Mouse (Mus musculus) kidney, adult 2 months (tissue): Measurements from ENCODE around the gene Pank2.

Experiments used
- CTCF ChIP-seq: fragments of 200-500 bp; conservative IDR thresholded peaks from 2 replicates; pipeline ENCODE4 v1.5.1; 2011; ENCODE audit warnings: low read depth, mild to moderate bottlenecking, control low read depth, low read length, moderate library complexity, mixed read lengths; ENCODE audit not compliant: insufficient read depth, insufficient read length
- POLR2A ChIP-seq: fragments of 200-500 bp; IDR thresholded peaks from one replicate; pipeline ENCODE4 v1.6.1; 2011; ENCODE audit warnings: low read depth, low read length, control low read depth

- TF ChIP-seq CTCF (no peak), POLR2A (no peak)
These were observed 1.6 kb upstream of the Pank2 start for GRCm38 (mm10) chr2:131260544-131261307.
